Mouse (Mus musculus) small intestine, adult 2 months (tissue): ENCODE measurements at regions not wholly inside any gene's neighbourhood (a gene's known extent, or its start where the extent isn't known, plus 50 kb on each side); places are given as distances from the start of the nearest gene placed in this dataset.

ENCODE experiments used
- CTCF ChIP-seq: fragments of 200-500 bp; IDR thresholded peaks from 2 replicates; pipeline ENCODE4 v1.5.1; 2012; ENCODE audit warnings: low read depth, mild to moderate bottlenecking, control low read depth, inconsistent platforms, low read length, moderate library complexity, mixed read lengths; ENCODE audit not compliant: insufficient replicate concordance, insufficient read length; ENCODE audit errors: extremely low read depth
- POLR2A ChIP-seq: fragments of 200-500 bp; IDR thresholded peaks from 2 replicates; pipeline ENCODE4 v1.6.1; 2012; ENCODE audit warnings: low read depth, mild to moderate bottlenecking, control low read depth, inconsistent platforms, low read length, moderate library complexity

- no peak for TF ChIP-seq CTCF
- no peak for TF ChIP-seq POLR2A
Observed at GRCm38 (mm10) chr12:51188229-51188628, 159.6 kb upstream of the G2e3 start.
